Mouse (Mus musculus): ENCODE data around the gene St6galnac3.

St6galnac3 gene

DNA sequence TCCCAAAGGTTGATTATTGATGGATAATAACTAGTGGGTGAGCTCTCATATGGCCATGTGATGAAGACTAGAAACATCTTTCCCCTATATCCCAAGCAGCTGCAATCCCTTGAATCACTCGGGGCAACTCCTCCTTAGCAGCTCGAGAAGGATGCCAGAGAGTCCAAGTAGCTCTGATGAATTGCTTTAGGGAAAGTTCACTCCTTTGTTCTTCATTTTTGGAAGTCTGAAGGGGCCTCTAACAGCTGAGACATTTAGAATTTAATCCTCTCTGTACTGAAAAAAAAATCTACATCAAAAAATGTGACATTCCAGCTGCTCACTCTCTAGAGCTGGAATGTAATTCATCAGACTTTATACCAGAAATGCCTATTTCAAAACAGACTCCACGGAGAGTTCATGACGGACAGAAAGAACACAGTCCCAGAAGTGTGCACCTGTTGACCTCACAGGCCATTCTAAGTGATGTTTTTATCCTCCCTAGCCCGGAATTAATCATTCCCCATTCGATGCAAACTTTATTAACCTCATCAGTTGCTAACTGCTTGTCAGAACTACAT lies 211.4 kb downstream of the St6galnac3 start:
- no peak for DNase-seq (ENCODE audit: low spot score in 2 of 2)

DNA sequence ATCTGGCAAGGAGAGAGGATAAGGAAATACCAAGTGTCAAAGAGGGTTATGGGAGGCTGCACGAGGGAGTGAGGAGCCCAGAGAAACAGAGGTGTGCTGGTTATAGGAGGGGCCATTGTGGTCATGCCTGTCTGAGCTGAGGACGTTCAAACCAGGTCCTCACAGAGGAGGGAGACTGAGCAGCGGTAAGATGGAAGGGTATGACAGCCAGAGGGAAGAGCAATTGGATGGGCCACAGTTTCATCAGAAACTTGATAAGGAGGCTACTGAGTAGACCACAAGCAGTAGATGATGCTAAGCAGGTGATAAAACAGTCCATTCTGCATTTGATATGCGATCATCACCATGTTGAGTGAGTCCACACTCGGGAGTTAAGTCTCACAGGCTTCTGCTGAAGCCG lies 212.4 kb downstream of the St6galnac3 start:
- DNase-seq (ENCODE audit: low spot score in 2 of 2), result no peak

DNA sequence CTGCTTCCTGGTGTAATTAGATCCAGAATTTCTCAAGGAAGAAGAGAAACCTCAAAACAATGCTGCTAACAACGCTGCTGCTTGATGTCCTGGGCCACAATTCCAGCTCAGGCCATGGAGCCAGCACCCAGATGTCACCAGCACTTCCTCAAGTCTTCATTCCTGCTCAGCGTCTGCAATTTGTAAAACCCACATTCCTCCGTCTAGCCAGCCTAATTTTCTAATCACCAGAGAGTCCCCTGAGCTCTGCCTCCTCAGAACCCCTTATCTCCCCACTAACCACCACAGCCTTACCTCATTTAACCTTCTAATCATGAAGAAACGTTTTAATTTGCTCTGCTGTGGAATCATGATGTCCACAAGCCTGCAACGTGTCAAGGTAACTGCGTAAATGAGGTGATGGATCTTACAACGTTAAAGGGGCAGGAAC lies 213.8 kb downstream of the St6galnac3 start:
- no peak for DNase-seq (ENCODE audit: low spot score in 2 of 2)

DNA sequence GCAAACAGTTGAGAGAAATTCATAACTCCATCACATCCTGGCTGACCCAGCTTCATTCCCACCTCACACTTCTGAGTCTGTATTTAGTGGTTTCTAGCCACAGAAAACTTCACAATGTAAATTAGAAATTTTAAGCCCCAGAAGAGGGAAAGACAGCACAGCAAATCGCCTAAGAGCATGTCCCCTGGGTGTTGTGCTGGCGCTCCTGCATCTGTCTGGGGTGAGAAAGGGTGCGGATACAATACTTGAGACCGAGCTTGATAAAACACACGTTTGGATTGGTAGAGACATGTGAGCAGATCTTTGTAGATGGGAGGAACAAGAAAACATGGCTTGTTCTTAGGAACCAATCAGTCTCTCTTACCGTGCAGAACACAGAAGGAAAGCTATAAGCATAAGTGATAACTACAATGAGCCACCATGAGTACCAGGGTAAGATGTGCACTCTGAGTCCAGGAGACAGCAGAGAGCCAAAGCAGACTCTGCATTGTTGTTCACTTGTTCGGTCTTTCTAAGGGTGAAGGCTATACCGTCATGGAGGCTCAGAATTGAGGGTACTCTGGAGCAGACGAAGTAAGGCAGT lies 214.8 kb downstream of the St6galnac3 start:
- DNase-seq (ENCODE audit: low spot score in 2 of 2), result no peak

DNA sequence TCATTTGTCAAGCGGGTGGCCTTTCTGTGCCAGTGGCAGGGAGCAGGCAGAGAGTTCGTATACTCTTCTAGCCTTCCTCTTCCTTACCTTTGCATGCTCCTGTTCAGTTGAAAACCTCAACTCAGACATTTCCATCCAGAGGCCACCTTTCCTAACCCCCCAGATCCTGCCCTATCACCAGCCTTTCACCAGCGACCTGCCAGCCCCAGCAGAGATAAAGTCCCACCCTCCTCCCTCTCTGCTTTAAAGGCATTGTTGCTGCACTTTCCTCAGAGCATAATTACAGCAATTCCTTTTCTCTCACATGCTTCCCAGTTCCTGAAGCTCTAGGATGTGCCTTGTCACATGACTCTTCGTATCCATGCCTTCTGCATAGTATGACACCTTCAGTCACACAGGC lies 215.3 kb downstream of the St6galnac3 start:
- DNase-seq (ENCODE audit: low spot score in 2 of 2), result no peak

DNA sequence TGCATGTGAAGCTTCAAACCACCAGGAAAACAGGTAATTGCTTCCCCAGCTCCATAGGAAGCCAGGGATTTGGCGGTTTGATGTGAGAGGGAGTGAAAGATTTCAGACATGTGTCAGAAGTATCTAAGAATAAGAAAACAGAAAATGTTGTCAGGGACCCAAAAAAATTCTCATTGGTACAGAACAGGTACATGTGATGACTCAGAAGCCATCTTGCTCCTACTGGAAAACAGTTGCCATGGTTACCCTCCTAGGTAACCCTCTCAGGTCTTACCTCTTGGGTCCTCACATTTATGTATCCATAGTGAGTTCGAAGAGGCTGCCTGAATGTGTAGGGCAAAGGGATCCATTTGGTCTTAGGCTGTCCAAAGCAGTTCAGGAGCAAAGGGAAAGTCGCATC lies 215.9 kb downstream of the St6galnac3 start:
- no peak for DNase-seq (ENCODE audit: low spot score in 2 of 2)

DNA sequence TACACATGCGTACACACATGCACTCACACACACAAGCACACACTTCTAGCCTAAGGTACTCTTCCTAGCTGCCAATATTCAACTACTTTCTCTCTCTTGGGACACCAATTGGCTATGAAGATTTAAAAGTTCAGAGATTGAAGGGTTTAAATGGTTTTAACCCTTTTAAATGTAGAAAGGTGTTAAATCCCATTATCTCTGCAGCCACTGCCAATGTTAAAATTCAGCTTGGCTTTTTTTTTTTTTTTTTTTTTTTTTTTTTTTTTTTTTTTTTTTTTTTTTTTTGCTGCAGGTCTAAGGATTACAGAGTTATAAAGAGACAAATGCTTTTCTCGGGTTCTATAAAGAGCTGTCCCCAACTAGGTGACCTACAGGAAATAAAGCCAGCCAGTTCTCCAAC lies 216.4 kb downstream of the St6galnac3 start:
- no peak for DNase-seq (ENCODE audit: low spot score in 2 of 2)

DNA sequence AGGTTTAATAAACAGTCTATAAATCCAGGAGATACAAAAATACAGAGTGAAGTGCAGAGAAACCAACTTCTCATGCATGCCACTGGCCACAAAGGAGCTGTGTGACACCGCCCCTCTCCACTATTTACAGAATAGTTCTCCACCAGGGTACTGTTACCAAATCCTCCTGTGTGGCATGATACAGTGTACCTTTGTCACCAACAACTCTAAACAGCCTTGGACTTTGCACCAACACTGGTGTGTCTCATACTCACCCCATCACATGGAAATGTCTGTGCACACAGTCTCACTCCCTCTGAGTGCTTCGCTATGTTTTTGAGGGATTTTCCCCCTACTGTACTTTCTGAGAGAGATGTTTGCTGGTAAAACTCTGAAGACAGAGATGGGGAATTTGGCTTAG lies 217.4 kb downstream of the St6galnac3 start:
- no peak for DNase-seq (ENCODE audit: low spot score in 2 of 2)

DNA sequence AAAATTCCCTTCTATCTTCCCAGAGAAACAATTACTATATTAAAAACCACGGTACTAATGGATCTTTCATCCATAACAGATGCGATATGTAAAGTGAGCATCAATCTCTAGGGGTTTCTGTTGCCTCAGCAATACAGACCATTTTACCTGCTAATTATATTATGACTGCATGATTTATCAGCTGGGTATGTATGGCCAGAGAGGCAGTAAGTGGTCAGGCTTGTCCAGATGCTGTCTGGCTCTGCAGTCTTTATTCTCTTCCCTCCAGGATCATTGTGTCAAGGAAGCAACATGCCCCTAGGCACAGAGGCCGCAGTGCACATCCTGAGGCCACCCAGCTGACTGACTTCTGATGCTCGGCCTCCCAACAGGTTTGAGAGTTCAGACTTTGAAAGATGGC lies 222.5 kb downstream of the St6galnac3 start:
- DNase-seq (ENCODE audit: low spot score in 2 of 2), result no peak

DNA sequence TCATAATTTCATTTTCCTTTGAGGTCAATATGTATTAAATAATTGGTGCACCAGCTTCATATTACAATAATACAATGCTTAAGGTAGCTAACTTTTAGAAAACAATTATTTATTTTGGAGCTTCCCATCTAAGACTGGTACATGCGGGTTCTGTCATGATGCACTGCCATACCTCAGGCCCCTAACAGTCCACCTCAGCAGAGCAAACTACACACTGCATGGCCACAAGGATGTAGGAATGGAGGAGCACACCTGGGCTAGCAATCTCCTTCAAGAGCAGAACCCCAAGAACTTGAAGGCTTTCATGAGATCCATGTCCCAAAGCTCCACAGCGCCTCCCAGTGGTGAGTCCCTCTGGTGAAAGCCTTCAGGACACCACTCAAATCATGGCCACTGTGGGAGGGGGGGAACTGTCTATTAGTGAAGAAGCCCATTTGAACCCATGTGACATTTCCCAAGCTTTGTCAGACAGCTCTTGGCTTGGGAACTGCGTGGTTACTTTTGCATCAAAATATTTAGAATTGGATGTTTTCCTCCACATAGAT lies 223.6 kb downstream of the St6galnac3 start:
- peak; percentile 2 to 18 for DNase-seq (ENCODE audit: low spot score in 2 of 2)

DNA sequence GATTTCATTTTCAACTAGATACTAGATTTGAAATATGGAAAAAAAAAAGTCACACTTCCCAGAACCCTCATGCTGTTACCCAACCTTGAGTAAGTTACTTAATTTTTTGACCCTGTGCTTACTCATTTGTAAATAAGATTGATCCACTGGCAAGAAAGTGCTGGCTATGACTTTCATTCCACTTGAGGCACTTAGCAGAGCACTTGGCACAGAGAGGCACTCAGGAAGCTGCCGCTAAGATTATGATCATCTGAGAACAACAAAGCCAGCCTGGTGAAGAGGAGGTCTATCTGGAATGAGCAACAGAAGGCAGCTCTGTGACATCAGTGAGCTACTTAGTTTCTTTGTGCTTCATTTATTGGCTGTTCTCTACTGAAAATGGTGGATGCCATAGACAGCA lies 232.0 kb downstream of the St6galnac3 start:
- DNase-seq (ENCODE audit: low spot score in 2 of 2), result peak in 1 of 2 experiments; percentile 18

DNA sequence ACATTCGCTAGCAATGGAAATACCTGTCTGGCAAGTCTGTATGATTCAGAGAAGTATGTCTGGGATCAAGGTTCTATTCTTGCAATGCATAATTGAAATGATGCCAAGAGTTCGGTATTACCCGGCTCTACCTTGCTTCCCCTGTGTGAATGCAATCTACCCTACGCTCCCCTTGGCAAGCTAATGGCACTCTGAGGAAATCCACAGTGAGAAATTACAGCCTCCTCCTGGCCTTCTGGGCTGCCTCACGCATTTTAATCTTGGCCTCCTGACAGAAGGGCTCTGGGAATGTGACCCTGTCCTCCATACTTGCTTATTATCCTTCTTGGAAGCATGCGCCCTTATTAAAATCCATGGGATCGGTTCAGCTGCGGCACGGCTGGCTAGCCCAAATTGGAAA lies 235.3 kb downstream of the St6galnac3 start:
- no peak for DNase-seq (ENCODE audit: low spot score in 2 of 2)

DNA sequence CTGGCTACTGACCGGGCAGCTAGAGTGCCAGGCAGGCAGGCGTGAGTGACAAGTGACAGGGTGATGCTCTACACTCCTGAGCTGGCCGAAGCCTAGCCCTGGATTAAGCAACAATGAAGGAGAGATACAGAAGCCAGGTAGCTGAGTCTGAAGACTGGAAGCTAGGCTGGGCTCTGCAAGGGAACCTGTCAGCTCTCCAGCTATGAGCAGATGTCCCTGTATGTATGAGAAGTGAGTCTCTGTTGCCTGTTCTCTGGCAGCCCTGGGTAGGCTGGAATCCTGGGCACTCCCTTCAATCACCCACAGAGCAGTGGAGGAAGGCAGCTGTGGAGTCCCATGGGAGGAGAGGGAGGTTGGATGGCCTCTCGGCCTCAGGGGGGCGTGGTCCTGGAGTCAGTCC lies 236.0 kb downstream of the St6galnac3 start:
- DNase-seq (ENCODE audit: low spot score in 2 of 2), result no peak

DNA sequence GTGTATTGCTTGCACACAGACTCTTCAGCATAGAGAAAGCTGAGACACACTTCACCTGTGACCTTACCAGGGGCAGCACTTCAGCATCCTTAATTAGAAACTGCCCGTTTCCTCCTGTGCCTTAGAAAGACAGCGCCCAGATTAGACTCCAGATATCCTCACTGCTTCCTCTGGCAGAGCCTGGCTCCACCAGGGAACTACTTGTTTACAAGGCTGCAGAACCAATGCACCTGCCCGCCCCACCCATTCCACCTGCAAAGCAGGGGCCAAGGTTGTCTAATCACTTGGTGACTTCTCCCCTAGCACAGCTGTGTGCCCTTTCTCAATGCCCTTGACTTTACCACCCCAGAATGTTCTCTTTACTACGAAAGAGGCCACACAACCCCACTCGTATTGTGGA lies 239.8 kb downstream of the St6galnac3 start:
- DNase-seq (ENCODE audit: low spot score in 2 of 2), result no peak

DNA sequence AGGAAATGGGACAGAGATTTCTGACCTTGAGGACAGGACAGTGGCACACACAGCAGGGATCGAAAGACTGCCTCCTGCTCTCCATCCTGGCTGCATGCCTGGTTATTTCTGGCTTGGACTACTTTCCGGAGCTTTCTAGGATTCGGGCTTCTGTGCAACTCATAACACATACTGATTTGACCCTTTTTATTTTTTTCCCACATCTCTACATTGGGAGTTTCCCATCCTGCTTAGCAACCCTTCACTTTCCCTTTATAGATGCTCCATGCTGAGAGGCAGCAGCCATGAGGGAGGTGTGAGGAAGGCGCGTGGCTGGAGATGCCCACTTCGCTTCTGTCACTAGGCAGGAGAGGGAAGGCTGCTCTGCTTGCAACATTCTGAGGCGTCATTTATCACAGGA lies 240.3 kb downstream of the St6galnac3 start:
- DNase-seq (ENCODE audit: low spot score in 2 of 2), result no peak

DNA sequence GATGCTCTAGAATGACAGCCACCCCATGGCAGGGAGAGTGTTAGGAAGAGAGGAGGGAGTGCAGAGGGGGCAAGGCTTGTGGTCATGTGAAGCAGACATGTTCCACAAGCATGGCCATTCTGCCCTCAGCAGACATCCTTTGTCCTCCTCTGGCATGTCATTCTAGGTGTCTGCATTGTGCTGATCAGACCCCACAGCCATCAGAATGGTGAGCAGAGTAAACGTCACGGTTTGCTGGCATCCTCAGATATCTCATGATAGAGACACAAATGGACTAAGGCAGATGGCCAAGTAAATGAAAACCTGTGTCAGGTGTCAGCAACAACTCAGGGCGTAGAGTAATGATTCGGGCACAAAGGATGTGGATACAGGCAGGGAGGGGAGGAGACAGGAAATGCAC lies 241.3 kb downstream of the St6galnac3 start:
- DNase-seq (ENCODE audit: low spot score in 2 of 2), result no peak

DNA sequence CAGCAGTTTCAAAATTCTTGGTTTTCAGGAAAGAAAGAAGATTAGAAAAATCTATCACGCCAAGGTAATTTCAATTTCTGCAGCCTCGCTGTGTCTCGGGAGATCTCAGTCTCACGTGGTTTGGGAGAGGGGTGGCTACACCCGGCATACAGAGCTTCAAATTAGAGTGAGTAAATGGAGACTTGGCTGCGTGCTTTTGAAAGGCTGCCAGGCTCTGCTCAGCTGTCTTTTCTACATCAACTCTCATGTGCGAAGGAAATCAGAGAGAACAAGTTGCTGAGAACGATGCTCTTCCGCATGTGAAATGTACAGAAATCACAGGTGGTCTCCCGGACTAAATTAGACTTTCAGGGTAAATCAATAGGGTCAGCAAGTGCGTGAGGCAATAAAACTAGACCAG lies 242.9 kb downstream of the St6galnac3 start:
- DNase-seq (ENCODE audit: low spot score in 2 of 2), result no peak

DNA sequence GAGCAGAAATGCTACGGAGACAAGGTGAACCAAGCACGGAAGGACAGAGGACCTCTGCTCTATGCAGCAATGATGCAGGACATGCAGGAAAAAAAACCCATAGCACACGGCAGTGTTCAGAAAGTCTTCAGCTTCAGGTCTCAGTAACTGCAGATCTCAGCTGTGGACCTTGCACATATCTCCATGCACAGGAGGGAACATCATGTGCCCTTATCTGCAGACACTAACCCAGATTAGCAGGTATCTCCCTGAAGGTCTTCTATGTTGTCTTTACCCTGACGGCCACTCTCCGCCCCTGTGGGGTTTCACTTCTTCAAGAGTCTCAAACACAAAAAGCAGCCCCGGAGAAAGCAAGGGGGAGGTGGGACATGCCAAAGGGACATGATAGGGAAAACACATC lies 244.0 kb downstream of the St6galnac3 start:
- no peak for DNase-seq (ENCODE audit: low spot score in 2 of 2)

DNA sequence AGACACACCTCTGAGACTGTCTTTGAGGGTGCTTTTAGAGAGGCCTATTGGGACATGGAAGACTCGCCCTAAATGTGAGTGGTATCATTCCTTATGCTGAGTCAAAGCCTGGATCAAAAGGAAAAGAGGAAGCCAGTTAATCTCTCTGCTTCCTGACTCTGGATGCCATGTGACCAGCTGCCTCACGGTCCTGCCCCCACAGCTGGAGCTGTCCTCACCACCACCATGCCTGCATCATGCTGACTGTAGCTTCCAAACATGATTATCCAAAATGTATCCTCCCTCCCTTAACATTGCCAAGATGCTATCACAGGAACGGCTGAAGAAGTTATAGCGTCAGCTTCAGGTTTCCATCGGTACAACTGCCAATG lies 244.4 kb downstream of the St6galnac3 start:
- no peak for DNase-seq (ENCODE audit: low spot score in 2 of 2)

DNA sequence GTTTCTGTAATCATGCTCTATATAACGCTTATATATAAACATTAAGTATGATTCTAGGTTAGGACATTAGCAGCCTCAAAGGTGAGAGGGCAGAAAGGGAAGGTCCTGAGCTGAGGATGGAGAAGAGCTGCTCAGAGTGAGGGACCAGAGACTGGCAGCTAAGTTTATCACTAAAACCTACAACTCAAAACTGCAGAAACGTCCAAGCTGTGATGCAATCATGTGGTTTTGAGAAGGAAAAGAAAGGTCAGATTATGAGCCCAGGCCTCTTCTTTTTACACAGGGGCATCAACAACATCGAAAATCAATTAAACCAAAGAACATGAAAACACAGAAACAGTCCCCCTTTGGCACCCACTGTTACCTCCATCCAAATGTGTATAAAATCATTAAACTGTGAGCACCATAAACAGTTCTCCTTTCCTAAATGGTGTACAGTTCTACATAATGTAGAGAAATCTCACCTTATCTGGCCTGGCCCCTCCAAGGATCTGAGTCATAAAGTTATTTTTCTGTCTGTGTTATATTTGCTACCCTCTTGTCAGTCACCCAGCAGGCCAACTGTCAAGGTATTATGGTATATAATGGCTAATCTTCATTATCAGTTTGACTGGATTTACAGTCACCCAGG lies 244.9 kb downstream of the St6galnac3 start:
- DNase-seq (ENCODE audit: low spot score in 2 of 2), result no peak

DNA sequence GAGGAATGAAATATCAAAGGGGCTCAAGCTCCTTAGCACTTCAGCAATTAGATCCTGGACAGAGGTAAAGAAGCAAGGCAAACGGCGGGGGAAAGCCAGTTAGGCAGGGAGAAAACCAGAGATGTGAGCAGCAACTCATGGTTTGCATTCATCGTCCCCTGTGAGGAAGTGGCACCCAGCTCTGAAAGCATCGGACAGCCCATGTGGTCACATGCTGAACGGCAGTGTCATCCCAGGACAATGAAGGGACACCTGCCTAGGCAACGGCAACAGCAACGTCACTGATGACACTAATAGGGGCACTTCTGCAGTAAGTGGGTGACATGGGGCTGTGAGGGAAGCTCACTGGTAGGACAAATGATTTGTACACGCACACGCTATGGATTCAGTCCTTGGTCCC lies 249.1 kb downstream of the St6galnac3 start:
- no peak for DNase-seq (ENCODE audit: low spot score in 2 of 2)

DNA sequence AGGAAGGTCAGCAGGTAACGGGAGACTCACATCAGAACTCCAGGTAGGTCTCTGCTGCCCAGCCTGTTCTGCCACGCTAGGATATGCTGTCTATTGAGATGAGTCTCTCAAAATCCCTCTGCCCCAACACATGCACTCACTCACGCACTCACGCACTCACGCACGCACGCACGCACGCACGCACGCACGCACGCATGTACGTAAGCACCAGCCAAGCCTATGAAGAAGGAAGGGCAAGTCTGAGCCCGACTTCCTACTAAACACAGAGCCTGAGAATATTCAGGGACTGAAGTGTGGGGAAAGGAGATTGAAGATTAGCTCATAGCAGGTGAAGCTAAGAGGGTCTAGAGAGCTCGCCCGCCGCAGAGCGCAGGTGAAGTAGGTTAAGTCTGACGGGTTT lies 249.5 kb downstream of the St6galnac3 start:
- no peak for DNase-seq (ENCODE audit: low spot score in 2 of 2)
